Mouse (Mus musculus): Measurements from ENCODE around the gene Olfr523. TPM values are rescaled to one million over a fixed set of nuclear protein-coding genes. Genes with fewer than 3 reads are reported as not detected.

Gene Olfr523
- polyA plus RNA-seq (2021; fragmentation: Nextera tagmentation), result not detected in 2 replicates
- long read RNA-seq, experiment 1, result 0 reads
- long read RNA-seq, experiment 2, result 0 reads

DNA sequence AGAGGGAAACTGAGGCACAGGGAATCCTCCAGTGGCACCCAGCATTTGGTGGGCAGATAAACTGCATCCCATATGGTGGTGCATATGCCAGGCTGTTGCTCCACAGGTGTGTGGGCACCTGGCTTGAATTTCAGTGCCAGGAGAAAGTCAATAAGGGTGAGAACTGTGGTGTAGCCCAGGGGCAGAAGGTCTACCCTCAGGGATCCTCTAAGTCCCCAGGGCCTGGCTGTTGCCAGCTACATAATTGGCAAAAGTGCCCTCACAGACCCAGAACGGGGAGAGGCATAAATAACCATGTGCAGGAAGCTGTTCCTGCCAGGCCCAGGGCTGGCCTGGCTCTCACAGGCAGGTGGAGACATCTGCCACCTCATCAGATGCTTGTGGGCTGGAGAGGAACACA is at the start of gene Olfr523:
Gene Olfr523, plus strand, starts transcription at position 282 of the 400 bp plus-strand sequence.

DNA sequence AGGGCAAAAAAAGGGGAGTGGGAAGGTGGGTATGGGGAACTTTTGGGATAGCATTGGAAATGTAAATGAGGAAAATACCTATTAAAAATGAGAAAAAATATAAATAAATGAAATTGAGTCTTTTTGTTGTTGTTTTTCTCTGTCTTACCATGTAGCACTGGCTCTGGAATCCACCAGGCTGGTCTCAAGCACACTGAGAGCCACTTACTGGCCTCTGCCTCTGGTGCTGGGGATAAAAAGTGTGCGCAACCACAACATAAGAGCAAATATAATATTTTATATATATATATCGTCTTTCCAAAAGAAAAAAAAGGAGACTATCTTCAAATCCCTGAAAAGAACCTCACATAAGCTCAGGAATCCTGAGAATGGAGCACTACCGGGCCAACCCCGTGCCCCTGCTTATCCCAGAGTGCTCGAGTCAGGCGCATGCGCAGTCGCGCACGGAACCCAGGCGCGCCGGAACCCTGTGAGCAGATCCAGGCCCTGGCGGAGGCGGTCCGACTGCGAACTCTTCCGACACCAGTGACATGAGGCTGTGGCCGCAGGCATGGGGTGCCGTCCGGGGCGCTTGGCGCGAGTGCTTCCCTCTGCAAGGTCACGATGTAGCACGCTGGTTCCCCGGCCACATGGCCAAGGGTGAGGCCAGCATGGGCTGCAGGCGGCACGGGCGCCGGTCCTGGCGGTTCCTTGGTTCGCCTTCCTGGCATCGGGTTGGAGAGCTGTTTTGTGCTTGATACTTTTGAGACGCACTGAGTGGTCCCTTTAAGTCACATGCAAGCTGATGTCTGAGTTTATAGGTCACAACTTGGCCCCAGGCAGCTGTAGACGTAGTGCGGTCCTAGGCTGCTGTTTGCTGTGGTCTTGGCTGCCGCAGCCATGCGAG is 35.6 kb upstream of the Olfr523 start, which contains the start of gene Mtg1:
Gene Mtg1, plus strand, starts transcription at position 430 of the 886 bp plus-strand sequence.

DNA sequence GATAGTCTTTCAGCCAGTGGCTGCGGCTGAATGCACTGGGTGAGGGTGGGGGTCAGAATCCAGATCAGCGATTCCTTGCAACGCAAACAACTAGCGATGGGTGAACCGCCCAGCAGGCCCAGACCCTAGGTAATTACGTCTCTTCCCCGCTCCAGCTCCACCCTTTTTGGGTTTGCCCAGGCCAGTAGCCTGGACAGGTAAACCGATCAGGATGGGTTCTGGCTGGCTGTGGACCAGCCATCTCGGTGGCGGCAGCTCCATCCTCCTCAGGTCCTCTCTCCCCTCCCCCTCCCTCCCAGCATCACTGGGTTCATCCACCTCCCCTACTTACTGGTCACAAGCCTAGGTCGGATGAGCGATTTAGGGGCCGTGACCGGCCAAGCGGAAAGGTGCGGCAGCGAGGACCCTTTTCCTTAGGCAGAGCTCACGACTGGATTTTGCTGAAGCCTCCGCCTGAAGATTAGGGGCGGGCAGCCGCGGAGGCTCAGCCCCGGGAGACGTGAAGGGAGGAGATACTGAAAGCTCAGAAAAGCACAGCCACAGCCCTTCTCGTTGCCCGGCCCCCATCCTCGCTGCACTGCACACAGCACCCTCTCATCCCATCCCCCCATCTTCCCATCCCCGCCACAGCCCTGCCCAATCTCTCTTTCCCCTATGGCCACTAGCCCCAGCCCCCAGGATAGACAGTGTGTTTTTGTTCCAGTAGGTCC is 18.6 kb upstream of the Olfr523 start, which contains the start of gene Sprn:
Gene Sprn, minus strand, starts transcription at position 660 of the 710 bp plus-strand sequence.

DNA sequence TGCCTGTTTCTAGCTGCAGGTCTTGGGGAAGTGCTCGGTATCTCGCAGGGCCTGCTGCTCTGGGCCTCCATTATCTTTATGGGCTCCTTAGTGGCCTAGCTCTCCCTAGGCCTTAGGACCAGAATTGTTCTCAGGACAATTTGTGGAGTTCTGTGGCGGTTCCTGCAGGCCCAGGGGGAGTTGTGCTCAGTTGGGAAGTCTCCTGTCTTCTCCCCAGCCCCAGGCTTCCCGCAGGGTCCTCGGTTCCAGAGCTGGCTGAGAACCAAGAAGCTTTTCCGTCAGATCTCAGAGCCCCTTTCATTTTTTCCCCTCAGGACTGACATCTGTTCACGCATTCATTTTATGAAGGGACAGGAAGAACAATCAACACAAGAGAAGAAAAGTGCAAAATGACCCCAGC is 8.4 kb upstream of the Olfr523 start, which contains the start of gene Olfr522:
Gene Olfr522, minus strand, starts transcription at position 101 of the 400 bp plus-strand sequence.

DNA sequence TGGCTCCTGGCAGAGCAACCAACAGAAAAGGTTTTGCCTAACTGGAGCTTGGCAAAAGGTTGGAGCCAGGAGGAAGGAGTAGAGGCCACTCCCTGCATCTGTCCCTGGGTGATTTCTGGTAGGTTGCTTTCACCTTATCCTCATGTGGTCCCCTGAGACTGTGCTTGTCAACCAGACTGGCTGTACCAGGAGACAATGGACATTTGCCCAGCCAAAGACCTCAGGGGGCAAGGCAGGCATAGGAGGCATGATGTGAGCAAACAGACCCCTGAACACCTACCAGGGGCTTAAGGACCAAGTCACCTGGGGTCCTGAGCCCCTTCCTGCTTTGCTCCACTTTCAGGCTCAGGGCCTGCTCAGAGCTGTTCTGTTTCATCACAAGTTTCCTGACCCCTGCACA is 32.8 kb downstream of the Olfr523 start, which contains the start of gene Olfr524:
Gene Olfr524, minus strand, starts transcription at position 101 of the 400 bp plus-strand sequence.

DNA sequence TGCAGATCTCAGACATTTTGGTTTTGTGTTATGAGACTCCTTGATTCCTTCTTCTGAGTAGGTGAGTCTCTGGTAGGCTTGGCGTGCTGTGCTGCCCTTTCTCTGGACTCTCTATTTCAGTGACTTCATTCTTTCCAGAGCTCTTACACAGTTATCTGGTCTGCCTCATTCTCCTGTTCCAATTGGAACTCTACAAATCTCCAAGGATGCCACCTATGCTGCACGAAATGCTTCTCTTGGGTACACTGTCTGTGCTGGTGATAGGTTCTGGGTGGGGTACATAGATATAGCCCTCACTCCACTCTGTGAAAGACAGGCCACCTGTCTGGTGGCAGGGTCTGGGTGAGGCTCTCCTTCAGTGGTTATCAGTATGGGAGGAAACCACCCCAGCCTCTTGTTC is 45.0 kb downstream of the Olfr523 start, which contains the start of gene Cd163l1:
Gene Cd163l1, plus strand, starts transcription at position 301 of the 400 bp plus-strand sequence.

Other genes starting within 250 kb of the Olfr523 start
- not detected in 2 replicates for gene Utf1, start 229.4 kb upstream of the Olfr523 start, polyA plus RNA-seq (2021; fragmentation: Nextera tagmentation)
- gene 6430531B16Rik, start 194.5 kb upstream of the Olfr523 start, polyA plus RNA-seq (2021; fragmentation: Nextera tagmentation), result 0.82 and 1.3 TPM in 2 replicates
- 0.46 and 0.47 TPM in 2 replicates for gene Adam8, start 180.7 kb upstream of the Olfr523 start, polyA plus RNA-seq (2021; fragmentation: Nextera tagmentation)
- gene Zfp511, start 136.8 kb upstream of the Olfr523 start, polyA plus RNA-seq (2021; fragmentation: Nextera tagmentation), result 36.5 and 53.0 TPM in 2 replicates
- gene Tubgcp2, start 136.5 kb upstream of the Olfr523 start, polyA plus RNA-seq (2021; fragmentation: Nextera tagmentation), result 22.3 and 31.9 TPM in 2 replicates
- not detected in 2 replicates for gene Msx3, start 124.1 kb upstream of the Olfr523 start, polyA plus RNA-seq (2021; fragmentation: Nextera tagmentation)
- 444 and 556 TPM in 2 replicates for gene Caly, start 90.7 kb upstream of the Olfr523 start, polyA plus RNA-seq (2021; fragmentation: Nextera tagmentation)
- not detected in 2 replicates for gene Prap1, start 79.8 kb upstream of the Olfr523 start, polyA plus RNA-seq (2021; fragmentation: Nextera tagmentation)
- gene Fuom, start 70.8 kb upstream of the Olfr523 start, polyA plus RNA-seq (2021; fragmentation: Nextera tagmentation), result 114 and 131 TPM in 2 replicates
- gene Paox, start 57.4 kb upstream of the Olfr523 start, polyA plus RNA-seq (2021; fragmentation: Nextera tagmentation), result 4.3 and 5.1 TPM in 2 replicates
- 107 and 129 TPM in 2 replicates for gene Echs1, start 56.7 kb upstream of the Olfr523 start, polyA plus RNA-seq (2021; fragmentation: Nextera tagmentation)
- 35.5 and 55.8 TPM in 2 replicates for gene Mtg1, start 35.7 kb upstream of the Olfr523 start, polyA plus RNA-seq (2021; fragmentation: Nextera tagmentation)
- gene Sprn, start 18.3 kb upstream of the Olfr523 start, polyA plus RNA-seq (2021; fragmentation: Nextera tagmentation), result 53.6 and 65.3 TPM in 2 replicates
- gene Olfr522, start 8.5 kb upstream of the Olfr523 start, polyA plus RNA-seq (2021; fragmentation: Nextera tagmentation), result not detected in 2 replicates
- not detected in 2 replicates for gene Olfr524, start 32.7 kb downstream of the Olfr523 start, polyA plus RNA-seq (2021; fragmentation: Nextera tagmentation)
- gene Cd163l1, start 45.0 kb downstream of the Olfr523 start, polyA plus RNA-seq (2021; fragmentation: Nextera tagmentation), result not detected in 2 replicates
- not detected in 2 replicates for gene 5830411N06Rik, start 74.1 kb downstream of the Olfr523 start, polyA plus RNA-seq (2021; fragmentation: Nextera tagmentation)
- gene Olfr525, start 147.6 kb downstream of the Olfr523 start, polyA plus RNA-seq (2021; fragmentation: Nextera tagmentation), result not detected in 2 replicates
- gene Olfr527, start 160.8 kb downstream of the Olfr523 start, polyA plus RNA-seq (2021; fragmentation: Nextera tagmentation), result not detected in 2 replicates
- not detected in 2 replicates for gene Olfr60, start 188.5 kb downstream of the Olfr523 start, polyA plus RNA-seq (2021; fragmentation: Nextera tagmentation)
- gene Olfr530, start 203.1 kb downstream of the Olfr523 start, polyA plus RNA-seq (2021; fragmentation: Nextera tagmentation), result not detected in 2 replicates
- not detected in 2 replicates for gene Olfr531, start 229.7 kb downstream of the Olfr523 start, polyA plus RNA-seq (2021; fragmentation: Nextera tagmentation)
- not detected in 2 replicates for gene Olfr532, start 248.4 kb downstream of the Olfr523 start, polyA plus RNA-seq (2021; fragmentation: Nextera tagmentation)

Measured in left cerebral cortex, adult 6 months (tissue).